Mouse (Mus musculus) thymus, adult 2 months (tissue): ENCODE results near the gene Cd209a. TPM values are rescaled to one million over a fixed set of nuclear protein-coding genes. Genes with fewer than 3 reads are reported as not detected.

Experiments
- DNase-seq: peaks from one replicate; pipeline ENCODE4 v3.0.0; 2021
- H3K27ac ChIP-seq: fragments of 200-500 bp; 2 replicates; pipeline ENCODE4 v1.5.1; 2012; ENCODE audit warnings: low read length, control low read depth; ENCODE audit not compliant: control insufficient read depth, insufficient read depth
- H3K27me3 ChIP-seq: fragments of 200-500 bp; 2 replicates; pipeline ENCODE4 v1.6.1; 2012; ENCODE audit warnings: mild to moderate bottlenecking, low read length, moderate library complexity, mixed read lengths; ENCODE audit not compliant: control insufficient read depth, insufficient read depth
- H3K36me3 ChIP-seq: fragments of 200-500 bp; 2 replicates; pipeline ENCODE4 v1.6.1; 2012; ENCODE audit warnings: mild to moderate bottlenecking, low read length, moderate library complexity; ENCODE audit not compliant: control insufficient read depth, insufficient read depth
- H3K4me1 ChIP-seq: fragments of 200-500 bp; replicated peaks from 2 replicates; pipeline ENCODE4 v1.6.1; 2012; ENCODE audit warnings: low read length; ENCODE audit not compliant: control insufficient read depth, insufficient read depth
- H3K4me3 ChIP-seq: fragments of 200-500 bp; 2 replicates; pipeline ENCODE4 v1.5.1; 2012; ENCODE audit warnings: mild to moderate bottlenecking, low read length, control low read depth, moderate library complexity; ENCODE audit not compliant: control insufficient read depth, insufficient read depth
- CTCF ChIP-seq: fragments of 200-500 bp; IDR thresholded peaks from 2 replicates; pipeline ENCODE4 v1.5.1; 2012; ENCODE audit warnings: mild to moderate bottlenecking, control low read depth, low read length, moderate library complexity, borderline replicate concordance; ENCODE audit not compliant: control insufficient read depth, poor library complexity, insufficient read depth; ENCODE audit errors: extremely low read depth
- POLR2A ChIP-seq: fragments of 200-500 bp; IDR thresholded peaks from 2 replicates; pipeline ENCODE4 v1.6.1; 2012; ENCODE audit warnings: mild to moderate bottlenecking, low read length, control low read depth, moderate library complexity; ENCODE audit not compliant: control insufficient read depth, poor library complexity, insufficient read depth; ENCODE audit errors: extremely low read depth
- WGBS: fragments of 180-500 bp; shearing (Covaris S2); methylation state at CpG from one replicate; pipeline ENCODE4 v1.1.7; 2018; 5-methylcytosine and 5-hydroxymethylcytosine counted together
- polyA plus RNA-seq: library from polyadenylated mRNA; depleted of rRNA; stranded (reverse); fragments of >200 nt; gene quantifications from 2 replicates; pipeline ENCODE4 v1.2.3, GENCODE M21; 2012; rRNA removed

Gene Cd209a
- polyA plus RNA-seq, 1 experiment = 0.89 TPM

- DNase-seq = no peak
- no peak within 1 kb of the TSS for H3K27ac ChIP-seq
- no peaks in the 10 kb centered on the region for H3K4me1 ChIP-seq
- H3K27me3 ChIP-seq = no peaks in the 10 kb centered on the region
- no peaks in the 10 kb centered on the region for H3K36me3 ChIP-seq
- no peak for TF ChIP-seq POLR2A
- TF ChIP-seq CTCF = no peak
- no peak within 1 kb of the TSS for H3K4me3 ChIP-seq
- 50% methylated on average over 3 of the region's 3 CpGs for WGBS
Observed at GRCm38 (mm10) chr8:3694121-3694520, 54.7 kb downstream of the Cd209a start, which contains the start of gene Fcer2a. TSS of gene Fcer2a (minus strand) at chr8:3694175.

Other genes with a start within 250 kb of the Cd209a start
- gene Mcoln1, start 248.5 kb downstream of the Cd209a start, polyA plus RNA-seq = 312 and 481 TPM in 2 replicates
- 56.1 and 61.6 TPM in 2 replicates for gene Pnpla6, start 233.6 kb downstream of the Cd209a start, polyA plus RNA-seq
- not detected in 2 replicates for gene C330021F23Rik, start 181.0 kb downstream of the Cd209a start, polyA plus RNA-seq
- 2.6 and 2.7 TPM in 2 replicates for gene Camsap3, start 161.7 kb downstream of the Cd209a start, polyA plus RNA-seq
- 128 and 133 TPM in 2 replicates for gene Xab2, start 127.7 kb downstream of the Cd209a start, polyA plus RNA-seq
- 4.7 and 6.9 TPM in 2 replicates for gene Pet100, start 127.4 kb downstream of the Cd209a start, polyA plus RNA-seq
- 0.34 and 0.84 TPM in 2 replicates for gene Pcp2, start 123.4 kb downstream of the Cd209a start, polyA plus RNA-seq
- 260 and 262 TPM in 2 replicates for gene Stxbp2, start 118.0 kb downstream of the Cd209a start, polyA plus RNA-seq
- gene Retn, start 93.2 kb downstream of the Cd209a start, polyA plus RNA-seq = 15.3 and 16.9 TPM in 2 replicates
- gene Mcemp1, start 83.2 kb downstream of the Cd209a start, polyA plus RNA-seq = 1.2 and 2.1 TPM in 2 replicates
- gene Fcor, start 76.6 kb downstream of the Cd209a start, polyA plus RNA-seq = 9.8 and 14.0 TPM in 2 replicates
- gene Trappc5, start 72.7 kb downstream of the Cd209a start, polyA plus RNA-seq = 42.3 and 46.4 TPM in 2 replicates
- 5.8 and 8.0 TPM in 2 replicates for gene Fcer2a, start 54.8 kb downstream of the Cd209a start, polyA plus RNA-seq
- 0.09 TPM in 1 of 2 replicates, not detected in the other for gene Clec4g, start 28.3 kb downstream of the Cd209a start, polyA plus RNA-seq
- 0.60 and 0.81 TPM in 2 replicates for gene Cd209e, start 105.3 kb upstream of the Cd209a start, polyA plus RNA-seq
- gene Cd209d, start 129.6 kb upstream of the Cd209a start, polyA plus RNA-seq = 3.1 and 4.3 TPM in 2 replicates
- 0.20 and 3.4 TPM in 2 replicates for gene Cd209b, start 177.9 kb upstream of the Cd209a start, polyA plus RNA-seq
- 0.36 and 0.52 TPM in 2 replicates for gene Cd209c, start 205.8 kb upstream of the Cd209a start, polyA plus RNA-seq